Mouse (Mus musculus) liver, postnatal 0 days (tissue): ENCODE measurements around the gene Fjx1. TPM values are rescaled to one million over a fixed set of nuclear protein-coding genes. Genes with fewer than 3 reads are reported as not detected.
A peak's percentile ranks its signal among the peaks of the same experiment; 100 is the strongest.

Experiments used
- ATAC-seq: fragments of 200-750 bp; cut with Nextera tagmentation; 2 replicates; pipeline ENCODE4 v1.8.0; 2017; ENCODE audit warnings: mild to moderate bottlenecking, moderate library complexity
- DNase-seq: peaks from one replicate; pipeline ENCODE4 v3.0.0-alpha.2; 2016
- H3K27ac ChIP-seq: fragments of 300-500 bp; sonication (generic); 2 replicates; pipeline ENCODE4 v1.5.1; 2014; ENCODE audit warnings: antibody characterized with exemption, moderate library complexity, mild to moderate bottlenecking, low read depth
- H3K27me3 ChIP-seq: fragments of 300-500 bp; sonication (generic); 2 replicates; pipeline ENCODE4 v1.6.1; 2014; ENCODE audit warnings: low read length, control low read depth, mixed read lengths; ENCODE audit not compliant: insufficient read depth
- H3K36me3 ChIP-seq: fragments of 300-500 bp; sonication (generic); replicated peaks from 2 replicates; pipeline ENCODE4 v1.6.1; 2014; ENCODE audit warnings: mild to moderate bottlenecking, control low read depth, low read length, moderate library complexity, mixed read lengths; ENCODE audit not compliant: insufficient read depth
- H3K4me1 ChIP-seq: fragments of 300-500 bp; sonication (generic); 2 replicates; pipeline ENCODE4 v1.6.1; 2014; ENCODE audit warnings: antibody characterized with exemption, mild to moderate bottlenecking, control low read depth; ENCODE audit not compliant: insufficient read depth
- H3K4me2 ChIP-seq: fragments of 300-500 bp; sonication (generic); 2 replicates; pipeline ENCODE4 v1.6.1; 2014; ENCODE audit warnings: low read depth, mild to moderate bottlenecking, low read length, moderate library complexity, mixed read lengths
- H3K4me3 ChIP-seq: fragments of 300-500 bp; sonication (generic); 2 replicates; pipeline ENCODE4 v1.5.1; 2014; ENCODE audit warnings: low read depth, low read length
- H3K9ac ChIP-seq: fragments of 300-500 bp; sonication (generic); replicated peaks from 2 replicates; pipeline ENCODE4 v1.6.1; 2014; ENCODE audit warnings: mild to moderate bottlenecking, moderate library complexity
- H3K9me3 ChIP-seq: fragments of 300-500 bp; sonication (generic); 2 replicates; pipeline ENCODE4 v1.6.1; 2016; ENCODE audit warnings: mild to moderate bottlenecking, control low read depth, low read length, mixed read lengths
- CTCF ChIP-seq: sonication (generic); IDR thresholded peaks from 2 replicates; pipeline ENCODE4 v1.5.1; 2016; ENCODE audit warnings: antibody characterized with exemption, low read depth
- EP300 ChIP-seq: IDR thresholded peaks from 2 replicates; pipeline ENCODE4 v1.6.1; 2016; ENCODE audit warnings: antibody characterized with exemption, low read depth, mild to moderate bottlenecking
- whole genome bisulfite sequencing: fragments of 180-500 bp; shearing (Covaris S2); extraction: QIAGEN DNeasy Blood & Tissue Kit; methylation state at CpG from one replicate; pipeline ENCODE4 v1.1.7; 2014; ENCODE audit not compliant: insufficient replicate concordance; 5-methylcytosine and 5-hydroxymethylcytosine counted together
- polyA plus RNA-seq: library from polyadenylated mRNA; unstranded; fragments of >200 nt; fragmentation: Nextera tagmentation; extraction: Ambion mirVana; gene quantifications from 2 replicates; pipeline ENCODE4 v1.2.1, GENCODE M21; 2015

The Fjx1 gene
- polyA plus RNA-seq, 1 experiment from 2014 or later, result 0.43 TPM

DNA sequence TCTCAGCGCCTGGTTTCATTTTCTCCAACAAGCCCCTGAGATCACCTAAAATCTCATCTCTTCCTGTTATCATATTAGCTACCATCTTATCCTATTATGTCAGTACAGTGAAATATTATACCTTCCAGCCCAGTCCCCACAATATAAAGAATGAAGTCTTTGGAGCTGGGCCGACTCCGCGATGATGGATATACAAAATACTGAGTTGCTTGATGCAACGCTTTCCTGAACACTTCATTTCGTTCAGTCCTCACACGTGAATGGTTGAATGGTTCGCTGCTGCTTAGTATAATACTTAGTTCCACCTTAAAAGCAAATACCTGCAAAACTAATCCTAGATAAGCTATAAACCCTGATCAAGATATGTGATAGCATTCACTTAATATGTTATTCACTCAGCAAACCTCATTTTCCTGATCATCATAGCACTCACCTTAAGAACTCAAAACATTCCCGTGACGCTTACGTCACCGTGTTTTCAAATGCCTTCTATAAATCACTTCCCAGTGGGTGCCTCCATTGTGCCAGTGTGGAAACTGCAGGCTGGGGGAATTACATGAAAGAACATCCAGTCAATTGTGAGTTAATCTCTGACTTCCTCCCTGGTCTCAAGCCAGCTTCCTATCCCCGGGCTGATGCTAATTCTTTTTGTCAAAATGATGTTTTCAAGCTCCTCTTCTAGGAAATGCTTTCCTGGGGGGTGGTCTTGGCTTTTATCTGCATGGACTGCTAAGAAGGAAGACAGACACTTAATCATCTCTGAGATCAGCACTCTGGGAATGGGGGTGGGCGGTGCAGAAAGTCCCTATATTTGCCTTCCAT lies 44.7 kb downstream of the Fjx1 start, which contains the start of gene Trim44:
Gene Trim44 (minus strand): TSS at position 466 of the 822 bp plus-strand sequence.
- H3K4me2 ChIP-seq, result no peak within 1 kb of the TSS; the same call in 1 of the 2 replicates
- no peak for DNase-seq

DNA sequence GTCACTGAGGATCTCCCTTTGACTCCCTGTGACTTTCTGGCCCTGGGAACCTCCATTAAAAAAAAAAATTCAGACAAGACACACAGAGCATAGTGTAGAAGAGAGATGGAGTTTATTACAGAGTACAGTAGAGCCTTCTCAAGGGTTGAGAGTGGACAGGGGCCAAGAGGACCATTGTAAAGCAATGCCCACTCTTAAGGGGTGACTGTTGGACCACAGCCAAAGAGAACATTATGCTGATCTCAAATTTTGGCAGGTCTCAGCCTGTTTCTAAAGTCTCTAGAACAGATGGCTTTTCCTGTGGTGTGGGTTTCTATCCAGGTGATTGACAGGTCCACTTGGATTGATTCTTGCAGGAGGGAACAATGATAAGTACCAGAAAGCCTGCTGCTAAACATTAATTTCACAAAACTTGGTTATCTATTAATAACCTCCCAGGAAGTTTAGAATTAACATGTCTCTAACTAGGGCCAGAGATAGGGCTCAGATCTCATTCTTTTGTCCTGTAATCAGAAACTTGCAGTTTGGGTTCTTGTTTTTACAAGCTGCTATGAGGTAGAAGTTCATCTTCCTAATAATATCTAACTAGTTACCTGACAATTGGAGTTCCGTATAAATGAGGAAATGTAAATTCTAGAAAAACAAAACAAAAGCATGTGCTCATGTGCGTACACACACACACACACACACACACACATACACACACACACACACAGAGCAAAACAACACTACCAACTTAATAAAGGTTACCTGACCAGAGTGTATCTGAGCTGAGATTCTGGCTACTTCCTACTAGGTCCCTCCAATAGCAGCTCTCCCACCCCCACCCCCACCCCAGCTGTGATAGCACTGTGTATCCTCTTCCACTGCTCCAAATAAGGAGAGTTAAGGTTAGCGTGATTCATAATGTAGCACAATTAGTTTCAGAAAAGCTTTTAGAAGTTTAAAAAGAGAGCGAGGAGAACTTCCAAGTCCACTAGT lies 45.7 kb downstream of the Fjx1 start:
- Histone ChIP-seq H3K9ac (no peak overlapping the region), H3K36me3 (no peaks in the 10 kb centered on the region), H3K4me2 (no peak overlapping the region; the same call in 1 of the 2 replicates), H3K27me3 (no peaks in the 10 kb centered on the region), H3K4me3 (no peak overlapping the region), H3K9me3 (no peaks in the 10 kb centered on the region), H3K27ac (no peak overlapping the region), H3K4me1 (no peaks in the 10 kb centered on the region; the same call in 1 of the 2 replicates)
- DNase-seq (no peak), ATAC-seq (no peak)
- 74% methylated on average over 4 of the region's 4 CpGs for WGBS
- no peak for TF ChIP-seq EP300
- no peak for TF ChIP-seq CTCF

More for the DNA sequence above, 44.7 kb downstream of the Fjx1 start, which contains the start of gene Trim44:
- no peaks in the 10 kb centered on the region for H3K27me3 ChIP-seq
- H3K36me3 ChIP-seq, result no peaks in the 10 kb centered on the region
- H3K4me1 ChIP-seq, result no peaks in the 10 kb centered on the region
- WGBS, result 56% methylated on average over 14 of the region's 14 CpGs
- TF ChIP-seq EP300 (no peak), CTCF (no peak)
- no peak for ATAC-seq
- H3K9ac ChIP-seq, result no peak within 1 kb of the TSS
- no peaks in the 10 kb centered on the region for H3K9me3 ChIP-seq
- H3K4me3 ChIP-seq, result no peak within 1 kb of the TSS
- H3K27ac ChIP-seq, result no peak within 1 kb of the TSS

DNA sequence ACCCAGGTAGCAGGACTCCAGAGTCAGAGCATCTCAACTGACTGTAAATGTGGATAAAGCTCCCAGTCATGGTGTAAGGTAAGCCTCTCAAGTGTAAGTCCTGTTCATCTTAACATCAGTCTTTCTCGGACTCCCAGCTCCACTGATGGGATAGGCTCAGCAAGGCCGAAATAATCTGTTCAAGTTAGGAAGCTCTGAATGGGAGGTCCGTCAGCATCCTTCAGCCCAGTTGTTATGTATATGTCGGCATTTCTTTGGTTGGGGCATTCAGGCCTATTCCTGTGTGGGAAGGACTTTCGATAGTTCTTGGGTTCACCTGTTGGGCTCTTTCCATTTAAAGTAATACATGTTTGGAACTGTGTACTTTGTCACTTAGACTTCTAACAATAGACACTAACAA lies 48.3 kb downstream of the Fjx1 start:
- H3K36me3 ChIP-seq, result no peaks in the 10 kb centered on the region
- DNase-seq (no peak), ATAC-seq (no peak)
- H3K4me2 ChIP-seq, result no peak overlapping the region
- H3K9me3 ChIP-seq, result no peaks in the 10 kb centered on the region
- TF ChIP-seq EP300 (no peak), CTCF (no peak)
- no peaks in the 10 kb centered on the region for H3K27me3 ChIP-seq
- H3K4me1 ChIP-seq, result peaks cover 23% of the 10 kb centered on the region
- 77% methylated on average over 5 of the region's 5 CpGs for WGBS
- H3K27ac ChIP-seq, result no peak overlapping the region
- H3K4me3 ChIP-seq, result no peak overlapping the region
- H3K9ac ChIP-seq, result no peak overlapping the region

- ATAC-seq (no peak), DNase-seq (no peak)
- H3K4me2 ChIP-seq, result no peak overlapping the region
- no peak overlapping the region for H3K9ac ChIP-seq
- no peak overlapping the region for H3K27ac ChIP-seq
- no peaks in the 10 kb centered on the region for H3K27me3 ChIP-seq
- no peaks in the 10 kb centered on the region for H3K36me3 ChIP-seq
- H3K4me1 ChIP-seq, result peaks cover 23% of the 10 kb centered on the region
- no peak overlapping the region for H3K4me3 ChIP-seq
- no peak for TF ChIP-seq EP300
- TF ChIP-seq CTCF, result no peak
- no peaks in the 10 kb centered on the region for H3K9me3 ChIP-seq
- 68% methylated on average over 4 of the region's 4 CpGs for WGBS
These were observed 49.0 kb downstream of the Fjx1 start for GRCm38 (mm10) chr2:102403306-102403705.

- TF ChIP-seq EP300 (no peak), CTCF (no peak)
- no peaks in the 10 kb centered on the region for H3K36me3 ChIP-seq
- peak overlapping the region; percentile 76 for H3K9ac ChIP-seq
- H3K27ac ChIP-seq, result peak overlapping the region; percentile 95
- ATAC-seq, result peak; percentile 20
- H3K4me3 ChIP-seq, result peak overlapping the region; percentile 59
- H3K4me1 ChIP-seq, result peaks cover 26% of the 10 kb centered on the region
- no peak for DNase-seq
- H3K9me3 ChIP-seq, result no peaks in the 10 kb centered on the region
- peak overlapping the region; percentile 83 for H3K4me2 ChIP-seq
- whole genome bisulfite sequencing, result 20% methylated on average over 6 of the region's 6 CpGs
- no peaks in the 10 kb centered on the region for H3K27me3 ChIP-seq
These were observed 51.0 kb downstream of the Fjx1 start for GRCm38 (mm10) chr2:102401352-102401692.
